Mouse (Mus musculus) monocyte, adult 2 months (primary cell): ENCODE data around the gene Cpt2.

ENCODE experiments used
- DNase-seq, 2 experiments: peaks; one replicate each; pipeline ENCODE4 v3.0.0; 2022; ENCODE audit warnings: low spot score in 2 of 2, low read depth in 1 of 2

The Cpt2 gene

DNA sequence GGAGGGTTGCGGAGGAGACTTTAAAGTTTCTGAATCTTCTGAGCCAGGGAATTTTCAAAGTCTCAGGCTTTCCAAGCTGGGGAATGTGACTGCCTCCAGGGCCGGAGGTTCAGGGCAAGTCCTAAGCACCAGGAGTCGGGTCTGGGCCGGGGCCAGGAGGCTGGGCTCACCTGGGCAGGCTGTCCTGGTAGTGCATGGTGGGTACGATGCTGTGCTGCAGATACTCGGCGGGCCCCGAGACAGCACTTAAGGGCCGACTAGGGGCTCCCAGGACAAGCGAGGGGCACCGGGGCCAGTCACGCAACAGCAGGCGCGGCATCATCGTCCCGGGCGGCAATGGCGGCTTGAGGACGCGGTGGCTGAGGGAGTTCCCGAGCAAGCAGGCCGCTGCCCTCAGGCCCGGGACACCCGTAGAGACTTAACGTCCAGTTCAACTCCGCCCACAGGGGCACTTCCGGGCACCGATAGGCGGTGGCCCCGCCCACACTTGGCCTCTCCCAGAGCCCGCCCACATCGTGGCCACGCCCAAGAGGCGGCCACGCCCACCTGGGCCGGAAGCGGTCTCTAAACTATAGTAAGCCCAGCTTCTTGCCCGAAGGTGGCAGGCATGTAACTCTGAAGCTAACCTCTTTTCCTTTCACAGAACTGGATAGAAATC is at the start of gene Cpt2:
TSS of gene Cpt2 (minus strand) at position 466 of the 658 bp plus-strand sequence.
- peak; percentile 88 to 92 for DNase-seq

GRCm38 (mm10) chr4:107971162-107971561 is 47.8 kb upstream of the Cpt2 start:
- no peak for DNase-seq

DNA sequence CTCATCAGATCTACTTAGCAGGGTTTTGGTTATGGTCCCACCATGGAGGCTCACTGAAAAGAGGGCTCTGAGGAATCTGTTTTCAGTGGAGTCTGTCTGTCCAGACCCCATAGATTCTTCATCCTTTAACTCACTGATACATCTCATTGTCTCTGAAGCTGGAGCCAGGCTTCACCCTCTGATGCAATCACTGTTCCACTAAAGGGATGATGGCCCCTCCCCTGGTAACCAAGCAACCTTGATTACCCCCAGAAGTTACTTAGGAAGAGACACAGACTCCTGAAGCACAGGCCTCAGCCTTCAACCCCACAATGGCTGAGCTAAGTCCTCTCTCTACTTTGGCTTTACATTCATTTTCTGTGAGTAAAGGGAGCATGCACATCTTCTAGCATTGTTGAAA is 46.4 kb upstream of the Cpt2 start:
- DNase-seq: no peak

DNA sequence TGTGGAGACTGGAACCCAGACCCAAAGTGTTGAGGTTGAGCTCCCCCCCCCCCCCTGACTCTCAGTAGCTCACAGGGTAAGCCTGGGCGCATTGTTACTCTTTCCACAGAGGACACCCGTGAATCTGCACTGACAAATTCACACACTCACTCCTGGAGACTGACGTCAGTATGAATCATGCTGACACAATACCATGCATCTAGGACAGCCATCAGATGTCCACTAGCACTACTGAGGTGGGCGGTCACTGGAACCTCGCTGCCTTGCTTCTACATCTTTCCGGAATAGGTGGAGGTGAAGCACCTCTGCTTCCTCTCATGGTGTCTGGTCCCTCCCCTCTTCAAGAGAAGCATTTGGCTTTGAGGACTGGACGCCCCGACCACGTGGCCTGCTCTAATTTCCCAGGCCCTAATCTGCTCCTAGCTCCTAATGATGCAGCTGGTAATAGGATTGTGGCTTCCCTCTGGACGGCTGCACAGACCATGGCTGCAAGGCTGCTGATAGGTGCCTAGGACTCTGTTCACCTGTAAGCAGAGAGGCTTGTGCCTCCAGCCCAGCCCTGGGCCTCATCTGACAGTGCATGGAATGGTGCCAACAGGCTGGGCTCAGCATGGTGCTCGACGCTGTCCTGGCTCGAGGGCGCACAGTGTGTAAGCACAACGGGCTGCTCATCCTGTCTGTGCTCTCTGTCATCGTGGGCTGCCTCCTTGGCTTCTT is 44.7 kb upstream of the Cpt2 start, which contains the start of gene Slc1a7:
TSS of gene Slc1a7 (plus strand) at position 367 of the 717 bp plus-strand sequence.
- no peak for DNase-seq

- no peak for DNase-seq
These were observed 43.2 kb upstream of the Cpt2 start for GRCm38 (mm10) chr4:107966416-107967109.

DNA sequence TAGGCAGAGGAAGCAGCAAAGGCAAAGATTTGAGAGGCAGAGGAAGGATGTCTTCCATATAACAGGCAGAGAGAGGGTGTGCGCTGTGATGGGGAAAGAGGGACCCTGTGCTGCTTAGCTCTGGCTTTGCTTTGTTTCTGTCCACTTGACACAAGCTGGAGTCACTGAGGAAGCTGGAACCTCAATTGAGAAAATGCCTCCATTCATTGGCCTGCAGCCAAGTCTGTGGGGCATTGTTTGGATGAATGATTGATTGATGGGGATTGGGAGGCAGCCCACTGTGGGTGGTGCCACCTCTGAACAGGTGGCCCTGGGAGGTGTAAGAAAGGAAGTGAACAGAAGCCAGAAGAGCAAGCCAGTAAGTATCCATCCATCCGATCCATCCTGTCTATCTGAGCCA is 39.4 kb upstream of the Cpt2 start:
- DNase-seq: no peak

DNA sequence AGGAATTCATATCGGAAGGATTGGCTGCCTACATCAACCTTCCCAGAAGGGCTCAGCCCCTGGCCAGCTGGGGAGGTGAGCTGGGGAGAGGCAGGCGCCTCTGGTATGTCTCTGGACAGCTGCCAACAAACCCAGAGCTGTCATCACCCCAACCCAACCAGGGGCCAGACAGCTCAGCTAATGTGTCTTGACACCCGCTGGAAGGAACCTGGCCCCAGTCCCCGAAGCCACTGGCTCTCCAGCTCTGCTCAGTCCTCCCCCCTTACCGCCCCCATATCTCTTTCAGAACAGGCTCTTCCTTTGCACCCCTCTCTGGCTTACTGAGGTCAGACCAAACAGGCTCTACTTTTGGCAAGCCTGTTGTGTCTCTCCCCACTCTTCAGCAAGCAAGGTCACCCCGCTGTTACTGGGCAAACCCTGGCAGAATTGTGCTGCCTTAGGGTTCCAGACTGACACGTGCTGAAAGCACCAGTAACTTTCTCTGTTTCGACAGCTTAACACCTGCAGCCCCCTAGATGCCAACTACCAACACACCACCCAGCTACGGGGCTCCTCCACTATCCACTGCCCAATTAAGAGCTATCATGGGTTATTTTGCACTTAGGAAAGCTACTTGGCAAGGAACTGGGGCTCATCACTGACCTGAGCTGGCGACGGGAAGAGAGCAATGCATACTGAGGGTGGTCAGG is 38.8 kb upstream of the Cpt2 start:
- no peak for DNase-seq

GRCm38 (mm10) chr4:107958487-107958886 is 35.1 kb upstream of the Cpt2 start:
- no peak for DNase-seq

DNA sequence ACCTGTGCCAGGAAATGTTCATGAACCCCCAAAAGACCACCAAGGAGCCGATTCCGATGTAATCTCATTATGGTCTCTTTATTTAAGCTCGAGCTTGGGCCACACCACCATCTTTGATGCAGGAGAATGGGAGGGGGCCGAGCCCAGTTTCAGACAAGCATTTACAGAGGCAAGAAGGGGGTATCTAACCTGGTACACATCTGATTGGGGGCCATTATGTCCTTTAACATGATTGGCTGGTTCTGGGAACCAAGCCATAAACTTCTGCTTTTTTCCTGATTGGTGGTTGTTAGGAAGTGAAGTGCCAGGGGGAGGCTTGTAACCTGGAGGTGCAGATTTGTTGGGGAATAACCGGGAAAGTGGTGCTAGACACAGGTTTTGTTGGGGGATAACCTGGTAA is 32.3 kb upstream of the Cpt2 start:
- no peak for DNase-seq

DNA sequence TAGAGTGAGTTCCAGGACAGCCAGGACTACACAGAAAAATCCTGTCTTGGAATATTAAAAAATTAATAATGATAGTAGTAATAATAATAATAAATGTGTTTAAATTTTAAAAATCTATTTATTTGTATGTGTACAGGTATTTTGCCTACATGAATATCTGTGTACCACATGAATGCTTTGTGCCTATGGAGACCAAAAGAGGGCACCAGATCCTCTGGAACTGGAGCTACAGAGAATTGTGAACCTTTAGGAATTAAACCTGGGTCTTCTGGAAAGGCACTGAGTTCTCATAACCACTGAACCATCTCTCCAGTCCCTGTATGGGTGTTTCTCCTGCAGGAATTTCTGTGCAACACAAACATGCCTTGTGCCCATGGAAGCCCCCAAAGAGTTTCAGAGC is 29.4 kb upstream of the Cpt2 start:
- no peak for DNase-seq

GRCm38 (mm10) chr4:107949918-107950317 is 26.5 kb upstream of the Cpt2 start:
- DNase-seq: no peak

DNA sequence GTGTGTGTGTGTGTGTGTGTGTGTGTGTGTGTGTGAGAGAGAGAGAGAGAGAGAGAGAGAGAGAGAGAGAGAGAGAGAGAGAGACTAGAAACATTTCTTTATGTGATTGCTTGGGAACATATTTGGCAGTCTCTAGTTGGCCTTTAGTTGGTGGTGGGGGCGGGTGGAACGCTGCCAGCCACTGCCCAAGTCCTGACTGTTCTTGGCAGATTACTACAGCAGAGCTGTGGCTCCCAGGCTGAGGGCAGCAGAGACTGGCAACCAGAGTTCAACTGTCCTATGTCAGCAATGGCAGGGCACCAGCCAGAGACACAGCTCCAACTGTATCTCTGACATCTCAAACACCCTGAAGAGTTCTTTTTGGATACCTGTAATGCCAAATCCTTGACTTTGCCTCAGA is 20.7 kb upstream of the Cpt2 start:
- DNase-seq: no peak

- DNase-seq: no peak
These were observed 19.3 kb upstream of the Cpt2 start for GRCm38 (mm10) chr4:107942741-107943140.

GRCm38 (mm10) chr4:107938124-107938523 is 14.7 kb upstream of the Cpt2 start:
- no peak for DNase-seq

GRCm38 (mm10) chr4:107937338-107937737 is 13.9 kb upstream of the Cpt2 start:
- no peak for DNase-seq

GRCm38 (mm10) chr4:107935254-107935653 is 11.8 kb upstream of the Cpt2 start:
- peak; percentile 11 to 34 for DNase-seq

DNA sequence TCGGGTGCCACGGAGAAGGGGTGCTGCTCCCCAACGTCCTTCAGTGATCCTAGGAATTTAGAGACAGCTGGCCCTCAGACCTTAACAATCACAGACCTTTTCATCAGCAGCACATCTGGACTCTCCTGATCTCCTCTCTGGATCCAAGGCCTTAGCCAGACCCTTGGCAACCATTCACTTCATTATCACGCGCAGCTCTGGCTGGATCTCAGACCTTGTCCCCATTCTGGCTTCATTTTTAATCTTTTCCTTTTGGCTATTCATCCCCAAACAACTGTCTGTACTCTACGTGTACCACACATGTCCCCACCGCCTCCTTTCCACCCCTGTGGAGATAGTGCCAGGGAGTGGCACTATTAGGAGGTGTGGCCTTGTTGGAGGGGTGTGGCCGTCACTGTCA is 9.8 kb upstream of the Cpt2 start:
- DNase-seq: no peak

DNA sequence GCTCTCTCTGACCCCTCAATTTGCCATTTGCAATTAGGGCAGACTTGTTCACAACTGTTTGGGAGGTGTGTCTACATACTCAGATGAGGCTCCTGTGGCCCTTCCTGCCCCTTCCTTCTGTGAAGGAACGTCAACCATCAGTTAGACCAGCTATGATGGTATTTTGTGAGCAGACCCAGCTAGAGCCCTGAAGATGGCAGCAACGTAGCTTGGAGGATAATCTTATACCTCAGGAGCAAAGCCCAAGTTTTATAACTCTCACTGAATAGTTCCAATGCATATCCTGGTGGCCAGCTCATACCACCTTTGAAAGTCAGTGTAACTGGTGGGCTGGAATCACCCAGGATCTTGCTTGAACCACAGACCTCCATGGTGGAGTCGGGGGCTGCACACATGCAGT is 8.0 kb upstream of the Cpt2 start:
- no peak for DNase-seq

GRCm38 (mm10) chr4:107928726-107929125 is 5.3 kb upstream of the Cpt2 start:
- DNase-seq: no peak

GRCm38 (mm10) chr4:107928269-107928668 is 4.9 kb upstream of the Cpt2 start:
- no peak for DNase-seq

- DNase-seq: no peak
These were observed 389 bp upstream of the Cpt2 start for GRCm38 (mm10) chr4:107923803-107924194.

- DNase-seq: no peak
These were observed 1.5 kb downstream of the Cpt2 start for GRCm38 (mm10) chr4:107921952-107922351.
